Mouse (Mus musculus) central nervous system, embryonic 18 days (tissue): ENCODE measurements around the gene Mllt3. TPM values are rescaled to one million over a fixed set of nuclear protein-coding genes. Genes with fewer than 3 reads are reported as not detected.

Experiments
- polyA plus RNA-seq: library from polyadenylated mRNA; depleted of rRNA; stranded (reverse); fragments of >200 nt; gene quantifications from 2 replicates; pipeline ENCODE4 v1.2.3, GENCODE M21; 2012; rRNA removed

Mllt3 gene
- polyA plus RNA-seq, result 50.8 and 51.2 TPM in 2 replicates

DNA sequence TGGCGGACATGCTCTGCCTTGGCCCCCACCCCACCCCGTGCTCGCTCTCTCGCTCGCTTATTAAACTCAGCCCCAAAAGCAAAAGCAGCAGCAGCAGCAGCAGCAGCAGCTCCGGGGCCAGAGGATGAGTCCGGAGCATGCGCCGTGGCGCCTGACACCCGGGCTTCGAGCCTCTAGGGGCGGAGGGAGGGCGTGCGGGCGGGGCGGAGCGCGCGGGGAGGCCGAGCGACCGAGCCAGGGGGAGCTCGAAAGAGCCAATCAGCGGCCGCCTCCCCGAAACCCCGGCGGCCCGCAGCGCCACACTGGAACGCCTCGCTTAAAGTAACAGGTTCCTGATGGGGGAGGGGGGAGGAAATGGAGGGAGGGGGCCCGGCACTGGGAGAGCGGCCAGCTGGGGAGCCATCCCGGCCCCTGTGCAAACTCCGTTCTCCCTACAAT lies at the start of gene Mllt3:
Mllt3 (minus strand) TSS at position 149 of the 438 bp plus-strand sequence.

Other genes starting within 250 kb of the Mllt3 start
- gene Focad, start 61.3 kb upstream of the Mllt3 start, polyA plus RNA-seq, result 29.4 and 32.4 TPM in 2 replicates